Comparison of ENCODE assay signal across 23 mouse cellular contexts in the genomic region with DNA sequence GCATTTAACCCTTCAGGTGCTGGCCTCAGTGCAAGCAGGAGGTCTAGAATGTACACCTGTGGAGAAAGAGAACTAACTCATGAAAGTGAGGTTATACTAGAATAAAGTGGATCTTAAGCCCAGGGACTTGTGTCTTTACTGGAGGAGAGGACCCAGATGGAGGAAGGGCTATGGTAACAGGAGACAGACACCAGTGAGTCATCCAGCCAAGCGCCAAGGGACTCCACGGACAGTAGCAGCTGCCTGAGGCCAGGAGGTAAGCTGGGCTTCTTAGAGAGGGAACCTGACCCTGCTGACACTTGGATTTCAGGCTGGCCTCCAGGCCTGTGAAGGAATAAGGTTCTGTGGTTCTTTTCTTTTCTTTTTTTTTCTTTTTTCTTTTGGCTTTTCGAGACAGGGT.
DNase-seq lines count a peak whose midpoint lies in the region; ATAC-seq and TF ChIP-seq lines count a peak whose summit lies in the region.
"Had no signal": no experiment of that assay in that cellular context is flagged by ENCODE, and none has a peak within 500 bp of the region (broad histone marks: within the 10 kb centered on the region; RNA-seq: fewer than 3 reads in every experiment).

No protein-coding gene starts in this region.

- no peak for ATAC-seq in megakaryocyte, adult 5-6 weeks (ENCODE audit: poor library complexity, severe bottlenecking)
- ATAC-seq: forebrain, embryonic 15.5 days; hindbrain, postnatal 0 days; intestine, embryonic 16.5 days; midbrain, embryonic 16.5 days had no signal

- DNase-seq in 3T3-L1 (ENCODE audit: low read depth, low spot score) (peak; percentile 84), adipocyte (ENCODE audit: low spot score) (peak; percentile 16)
- DNase-seq in gastrocnemius, postnatal 25 days, result peak; percentile 66
- no peak for DNase-seq in left cerebral cortex, adult 2 months (ENCODE audit: extremely low spot score in 1 of 2, low spot score in 2 of 2)
- DNase-seq in ovary, postnatal 10 days (ENCODE audit: low spot score), result no peak
- DNase-seq: cerebellum, adult 11 months; cerebellum, adult 9-11 months; heart, adult 18-20 months; heart, postnatal 10 days; kidney, postnatal 25 days; lung, postnatal 4 days; thymus, postnatal 4 days had no signal

- no peaks in the 10 kb centered on the region for H3K36me3 ChIP-seq in C2C12 (ENCODE audit: control insufficient read depth, insufficient read depth)
- H3K36me3 ChIP-seq: embryonic facial prominence, embryonic 15.5 days; forebrain, embryonic 15.5 days; heart, embryonic 12.5 days; midbrain, embryonic 10.5 days; neural tube, embryonic 15.5 days had no signal

- TF ChIP-seq CTCF in C2C12 (IDR thresholded peaks at IDR 0.05; ENCODE audit: control insufficient read depth, insufficient read depth, insufficient read length), result no peak
- TF ChIP-seq CTCF in left cerebral cortex, adult 2 months (IDR thresholded peaks at IDR 0.05), result no peak

- intact Hi-C loops in left cerebral cortex, adult 2 months (cut with DNase I), result no loop called here

- H3K79me2 ChIP-seq in C2C12 (ENCODE audit: control insufficient read depth, insufficient read depth), result no peaks in the 10 kb centered on the region

- no peak overlapping the region for H3K27ac ChIP-seq in left cerebral cortex, adult 2 months
- H3K27ac ChIP-seq: embryonic facial prominence, embryonic 15.5 days; forebrain, embryonic 15.5 days; hindbrain, postnatal 0 days; layer of hippocampus, adult 2 months; midbrain, embryonic 10.5 days; neural tube, embryonic 15.5 days had no signal

- no peak overlapping the region for H3ac ChIP-seq in C2C12 (ENCODE audit: control insufficient read depth, insufficient read length, low read depth)

- no peaks in the 10 kb centered on the region for H3K27me3 ChIP-seq in C2C12 (ENCODE audit: control insufficient read depth, insufficient read depth, insufficient read length)
- H3K27me3 ChIP-seq: embryonic facial prominence, embryonic 15.5 days; forebrain, embryonic 15.5 days; heart, embryonic 12.5 days; neural tube, embryonic 15.5 days had no signal

- H3K79me3 ChIP-seq in C2C12 (ENCODE audit: low read depth), result no peaks in the 10 kb centered on the region

- H3K4me3 ChIP-seq in C2C12 (ENCODE audit: insufficient read depth, poor library complexity, severe bottlenecking), result no peak overlapping the region
- H3K4me3 ChIP-seq in left cerebral cortex, adult 2 months, result no peak overlapping the region
- H3K4me3 ChIP-seq: embryonic facial prominence, embryonic 15.5 days; forebrain, embryonic 15.5 days; heart, embryonic 12.5 days; layer of hippocampus, adult 2 months; midbrain, embryonic 10.5 days; neural tube, embryonic 15.5 days had no signal

TF ChIP-seq in C2C12, 6 proteins besides CTCF, POLR2A, EP300 and RAD21:
- TF ChIP-seq MAX (IDR thresholded peaks at IDR 0.05) (peak; percentile 22), FOSL1 (IDR thresholded peaks at IDR 0.05; ENCODE audit: insufficient read depth, low read length, poor library complexity, severe bottlenecking) (peak; percentile 81), MYOD1 (IDR thresholded peaks at IDR 0.05; ENCODE audit: control insufficient read depth, insufficient read length, low read depth) (peak; percentile 97), CEBPB (IDR thresholded peaks at IDR 0.05; ENCODE audit: low read depth) (no peak)
TF ChIP-seq in C2C12: peak in this region for 3.

Comparison
In these comparisons a context has a peak if more than half of its experiments do, and no peak if none do; other contexts are left out.
1. DNase-seq: peak in 3T3-L1 (single experiment), adipocyte (single experiment) and gastrocnemius, postnatal 25 days (single experiment); none in left cerebral cortex, adult 2 months (0 of 2) and ovary, postnatal 10 days (single experiment).